Mouse (Mus musculus): ENCODE measurements around the gene Man2a2.

- no peak for TF ChIP-seq POLR2A (IDR thresholded peaks at IDR 0.05; ENCODE audit: borderline replicate concordance, control insufficient read depth, low read depth, low read length)
- no peak for TF ChIP-seq CTCF (IDR thresholded peaks at IDR 0.05; ENCODE audit: control insufficient read depth, insufficient read depth, low read length)
These were observed 1.2 kb downstream of the Man2a2 start for GRCm38 (mm10) chr7:80369967-80370431.
